Mouse (Mus musculus) T-cell, adult 2 months (primary cell): Measurements from ENCODE around the gene Irs4.

Experiments
- DNase-seq: peaks from one replicate; pipeline ENCODE4 v3.0.0; 2022; ENCODE audit warnings: low spot score

Gene Irs4

DNA sequence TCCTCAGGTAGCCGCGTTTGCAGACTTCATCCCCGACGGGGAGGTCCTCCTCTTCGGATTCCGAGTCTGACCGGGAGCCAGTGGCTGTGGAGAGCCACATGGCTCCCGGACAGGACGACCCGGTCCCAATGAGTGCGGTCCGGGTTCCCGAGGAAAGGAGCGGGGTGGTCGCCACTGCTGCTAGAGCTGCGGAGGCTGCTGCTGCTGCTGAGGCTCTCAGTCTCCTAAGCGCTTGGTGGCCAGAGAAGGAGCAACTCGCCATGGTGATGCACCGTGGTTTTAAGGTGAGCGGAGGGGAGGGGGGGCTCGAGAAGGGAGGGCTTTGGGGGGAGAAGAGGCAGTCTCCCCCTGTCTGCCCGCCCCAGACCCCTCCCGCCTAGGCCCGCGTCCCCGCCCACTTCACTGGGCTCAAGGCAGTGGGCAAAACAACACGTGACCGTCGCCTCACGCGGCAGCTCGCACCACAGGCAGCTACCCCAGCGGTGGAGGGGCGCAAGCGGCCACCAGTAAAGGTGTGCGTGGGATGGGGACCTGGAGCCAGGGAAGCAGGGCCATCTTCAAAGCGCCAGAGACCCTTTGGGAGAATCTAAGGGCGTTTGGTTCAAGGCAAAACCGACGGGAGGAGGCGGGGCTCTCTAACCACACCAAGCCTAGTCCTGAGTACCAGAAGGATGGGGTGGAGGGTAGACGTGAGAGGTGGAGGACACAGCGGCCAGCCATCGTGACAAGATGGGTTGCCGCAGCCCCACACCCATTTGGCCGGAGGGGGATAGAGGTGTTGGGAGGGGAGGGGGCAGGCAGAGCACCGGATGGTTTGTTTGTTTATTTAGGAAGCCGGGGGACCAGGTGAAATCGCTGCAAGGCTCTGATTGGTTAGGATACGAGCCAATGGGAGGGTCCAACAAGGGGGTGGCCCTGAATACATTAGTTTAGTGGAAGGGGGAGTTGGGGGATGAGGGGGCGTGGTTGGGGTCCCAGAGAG is at the start of gene Irs4:
Gene Irs4, minus strand, starts transcription at position 327 of the 982 bp plus-strand sequence.
- no peak for DNase-seq

DNA sequence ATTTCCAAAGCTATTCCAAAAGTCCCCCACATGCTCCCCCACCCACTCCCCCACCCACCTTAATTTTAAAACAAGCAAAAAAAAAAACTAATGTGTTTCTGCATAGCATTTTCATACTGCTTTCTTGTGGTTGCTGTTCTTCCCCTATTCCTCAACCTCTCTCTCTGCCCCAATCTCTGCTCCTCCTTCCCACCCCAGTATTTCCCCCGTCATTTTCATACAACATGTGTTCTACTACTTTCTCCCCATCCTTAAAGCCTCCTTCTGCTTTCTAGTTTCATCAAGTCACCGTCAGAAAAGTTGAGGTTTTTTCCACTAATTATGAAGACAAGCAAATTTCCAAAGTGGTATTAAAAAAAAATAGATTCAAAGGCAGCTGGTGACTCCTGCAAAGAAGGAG is 25.3 kb upstream of the Irs4 start:
- DNase-seq, result no peak

DNA sequence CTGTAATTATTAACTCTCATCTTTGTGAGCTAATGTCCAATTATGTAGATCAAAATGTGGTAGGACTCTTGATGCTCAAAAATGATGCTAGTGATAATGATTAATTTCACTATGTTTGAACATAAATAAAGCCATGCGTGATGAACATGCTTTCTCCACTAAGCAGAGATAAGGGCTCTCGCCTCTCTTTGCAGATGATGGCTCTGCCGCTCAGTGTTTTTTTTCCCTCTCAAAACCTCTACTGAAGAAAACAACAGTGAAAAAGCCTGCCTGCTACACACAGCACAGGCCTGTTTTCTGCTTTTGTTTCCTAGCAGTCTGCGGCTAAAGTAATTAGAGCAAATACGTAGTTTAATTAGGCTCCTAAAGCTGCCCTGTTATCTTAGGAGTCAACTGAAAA is 4.5 kb upstream of the Irs4 start:
- DNase-seq, result no peak

DNA sequence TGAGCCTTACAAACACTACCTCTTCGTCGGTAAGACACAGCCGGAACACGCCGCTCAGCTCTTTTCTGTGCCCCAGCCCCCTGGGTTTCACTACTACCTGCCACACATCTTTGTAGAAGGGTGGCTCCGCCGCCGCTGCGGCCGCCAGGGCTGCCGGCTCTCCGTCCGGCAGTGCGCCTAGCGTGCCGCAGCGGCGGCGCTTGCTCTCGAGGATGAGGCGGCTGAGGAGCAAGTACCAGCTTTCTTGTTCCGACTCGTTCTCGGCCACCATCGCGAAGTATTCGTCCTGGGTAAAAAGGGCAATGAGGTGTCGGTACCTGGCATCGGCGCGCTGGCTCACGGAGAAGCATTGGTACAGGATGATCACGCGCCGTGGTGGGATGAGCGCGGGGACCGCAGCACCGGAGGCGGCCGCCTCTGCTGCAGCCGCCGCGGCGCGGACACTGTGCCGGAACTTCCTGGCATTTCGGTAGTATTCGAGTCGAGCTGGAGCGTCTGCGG is 622 bp downstream of the Irs4 start:
- no peak for DNase-seq

DNA sequence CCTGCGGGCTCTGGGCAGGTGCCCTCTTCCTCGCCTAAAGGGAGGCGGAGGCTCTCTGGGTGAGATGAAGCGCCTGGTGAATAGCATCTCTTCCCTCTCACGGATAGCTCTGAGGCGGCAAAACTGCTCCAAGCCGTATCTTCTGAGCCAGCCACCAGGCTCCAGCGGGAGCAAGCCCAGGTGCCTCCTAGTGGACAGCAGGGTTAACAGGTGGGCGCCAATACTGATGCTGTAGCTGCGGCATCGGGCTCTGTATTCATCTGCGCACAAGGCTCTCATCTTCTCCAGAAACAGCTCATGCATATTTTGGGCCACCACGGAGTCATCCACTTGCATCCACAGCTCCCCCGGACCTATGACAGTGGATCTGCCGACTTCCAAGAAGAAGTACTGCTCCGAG is 1.1 kb downstream of the Irs4 start:
- DNase-seq, result no peak

DNA sequence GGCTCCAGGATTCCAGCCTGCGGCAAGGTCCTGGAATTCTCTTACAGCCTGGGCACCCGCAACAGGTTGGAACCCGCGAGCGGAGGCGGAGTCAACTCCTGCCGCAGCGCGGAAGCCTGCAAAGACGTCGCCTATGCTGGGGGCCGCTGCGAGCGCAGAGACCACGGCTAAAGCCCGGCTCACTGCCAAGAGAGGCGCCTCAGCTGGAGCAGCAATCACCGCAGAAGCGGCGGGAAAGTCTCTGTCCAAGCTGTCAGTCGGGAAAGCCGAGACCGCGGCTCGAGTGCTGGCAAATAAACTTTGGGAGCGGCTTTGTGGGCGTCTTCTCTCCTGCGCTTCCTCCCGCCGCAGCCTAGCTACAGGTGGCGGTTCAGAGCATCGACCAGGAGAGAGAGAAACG is 3.3 kb downstream of the Irs4 start:
- DNase-seq, result no peak
